Mouse (Mus musculus) brain, embryonic 14.5 days (tissue): ENCODE measurements around the gene Birc3.

Experiments
- CTCF ChIP-seq: fragments of 200-500 bp; IDR thresholded peaks from 2 replicates; pipeline ENCODE4 v1.5.1; 2012; ENCODE audit warnings: inconsistent platforms, mild to moderate bottlenecking, moderate library complexity, borderline replicate concordance; ENCODE audit not compliant: insufficient read depth, insufficient read length; ENCODE audit errors: extremely low read depth
- POLR2A ChIP-seq: fragments of 200-500 bp; IDR thresholded peaks from 2 replicates; pipeline ENCODE4 v1.6.1; 2012; ENCODE audit warnings: mild to moderate bottlenecking, inconsistent platforms, borderline replicate concordance; ENCODE audit not compliant: poor library complexity, insufficient read depth, insufficient read length, severe bottlenecking; ENCODE audit errors: extremely low read depth

DNA sequence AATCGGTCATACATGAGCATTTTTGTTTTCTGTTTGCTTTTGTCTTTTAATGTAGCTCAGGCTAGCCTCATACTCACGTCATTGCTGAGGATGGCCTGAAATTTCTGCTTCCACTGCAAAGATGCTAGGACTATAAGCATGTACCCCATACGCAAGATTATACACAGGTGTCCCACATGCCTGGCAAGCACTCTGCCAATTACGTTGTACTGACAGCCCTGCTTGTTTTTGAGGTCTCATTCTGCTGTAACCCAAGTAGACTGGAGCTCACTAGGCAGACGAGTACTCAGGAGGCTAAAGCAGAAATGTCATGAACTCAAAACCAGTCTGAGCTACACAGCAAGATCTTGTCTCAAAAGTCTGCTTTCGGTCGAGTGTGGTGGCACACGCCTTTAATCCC lies 21.1 kb downstream of the Birc3 start:
- no peak for TF ChIP-seq POLR2A
- TF ChIP-seq CTCF: no peak
